Mouse (Mus musculus) heart, postnatal 0 days (tissue): Measurements from ENCODE around the gene Faf1.

ENCODE experiments used
- CTCF ChIP-seq: IDR thresholded peaks from 2 replicates; pipeline ENCODE4 v1.5.1; 2016; ENCODE audit warnings: antibody characterized with exemption, control low read depth, low read depth
- EP300 ChIP-seq: IDR thresholded peaks from 2 replicates; pipeline ENCODE4 v1.6.1; 2016; ENCODE audit warnings: antibody characterized with exemption, low read depth

- TF ChIP-seq CTCF (no peak), EP300 (no peak)
Observed at GRCm38 (mm10) chr4:109982681-109983265, 306.4 kb downstream of the Faf1 start.
